Mouse (Mus musculus) heart, postnatal 25 days (tissue): ENCODE measurements around the gene Rgs17. TPM values are rescaled to one million over a fixed set of nuclear protein-coding genes. Genes with fewer than 3 reads are reported as not detected.

ENCODE experiments used
- DNase-seq: peaks from one replicate; pipeline ENCODE4 v3.0.0; 2022; ENCODE audit warnings: low spot score
- intact Hi-C: fragments of 180-260 bp; cut with DNase I; formaldehyde crosslinking; loops from one replicate; pipeline ENCODE4 v1.15.1; 2025
- total RNA-seq, 2 experiments: library from RNA; stranded (reverse); gene quantifications; 2 replicates each; pipeline ENCODE4 v1.2.3; 2021

Gene Rgs17
- total RNA-seq, 2 experiments from 2014 or later, result 0.50 to 0.83 TPM

DNA sequence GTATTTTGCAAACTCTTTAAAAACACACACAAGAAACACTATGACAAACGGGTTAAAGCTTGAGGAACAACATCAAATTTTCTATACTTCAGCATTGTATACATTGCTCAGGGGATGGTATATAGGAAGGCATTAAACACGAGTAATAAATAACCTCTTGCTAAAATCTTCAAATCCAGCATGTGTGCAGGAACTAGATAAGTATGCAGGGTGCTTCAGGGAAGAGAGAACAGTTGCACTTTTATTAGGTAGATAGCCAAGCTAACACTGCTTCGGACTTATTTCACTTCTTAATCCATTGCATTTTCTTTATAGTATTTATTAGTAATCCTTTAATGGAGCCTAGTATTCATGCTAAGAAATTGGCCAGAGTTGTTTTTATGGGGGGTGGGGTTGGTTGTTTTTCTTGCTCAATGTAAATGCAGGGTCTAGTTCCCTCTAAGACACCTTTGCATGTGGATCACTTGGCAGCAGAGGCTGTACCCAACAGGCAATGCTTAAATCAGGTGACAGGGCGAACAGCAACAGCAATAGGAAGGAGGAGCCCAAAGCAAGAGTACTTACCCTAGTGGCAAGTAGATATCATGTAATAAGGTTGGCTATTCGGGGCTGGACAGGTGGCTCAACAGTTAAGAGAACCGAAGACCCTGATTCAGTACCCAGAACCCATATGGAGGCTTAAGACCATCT is 95.7 kb downstream of the Rgs17 start:
- DNase-seq, result no peak
- intact Hi-C loops, result no loop called here

DNA sequence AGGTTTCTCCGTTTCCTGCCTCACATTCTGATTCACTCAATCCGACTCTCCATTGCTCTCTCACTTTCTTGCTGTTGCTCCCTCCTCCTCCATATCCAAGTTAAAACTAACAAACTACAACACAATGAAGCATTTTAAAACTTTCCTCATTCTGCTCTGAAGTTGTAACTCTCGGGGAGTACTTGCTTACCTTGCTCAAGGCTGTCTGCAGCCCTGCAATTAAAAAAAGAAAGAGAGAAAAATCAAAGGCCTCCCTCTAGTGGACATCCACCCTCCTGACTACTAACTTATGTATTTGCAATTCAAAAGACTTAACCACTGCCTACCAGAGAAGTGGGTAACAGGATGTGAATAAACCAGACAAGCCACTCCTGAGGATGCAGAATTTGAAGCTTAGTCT is 97.4 kb downstream of the Rgs17 start:
- intact Hi-C loops, result loop anchor here (1.0 kb wide), 1 partner anchor 23 kb away; no protein-coding TSS in a partner anchor
- no peak for DNase-seq

DNA sequence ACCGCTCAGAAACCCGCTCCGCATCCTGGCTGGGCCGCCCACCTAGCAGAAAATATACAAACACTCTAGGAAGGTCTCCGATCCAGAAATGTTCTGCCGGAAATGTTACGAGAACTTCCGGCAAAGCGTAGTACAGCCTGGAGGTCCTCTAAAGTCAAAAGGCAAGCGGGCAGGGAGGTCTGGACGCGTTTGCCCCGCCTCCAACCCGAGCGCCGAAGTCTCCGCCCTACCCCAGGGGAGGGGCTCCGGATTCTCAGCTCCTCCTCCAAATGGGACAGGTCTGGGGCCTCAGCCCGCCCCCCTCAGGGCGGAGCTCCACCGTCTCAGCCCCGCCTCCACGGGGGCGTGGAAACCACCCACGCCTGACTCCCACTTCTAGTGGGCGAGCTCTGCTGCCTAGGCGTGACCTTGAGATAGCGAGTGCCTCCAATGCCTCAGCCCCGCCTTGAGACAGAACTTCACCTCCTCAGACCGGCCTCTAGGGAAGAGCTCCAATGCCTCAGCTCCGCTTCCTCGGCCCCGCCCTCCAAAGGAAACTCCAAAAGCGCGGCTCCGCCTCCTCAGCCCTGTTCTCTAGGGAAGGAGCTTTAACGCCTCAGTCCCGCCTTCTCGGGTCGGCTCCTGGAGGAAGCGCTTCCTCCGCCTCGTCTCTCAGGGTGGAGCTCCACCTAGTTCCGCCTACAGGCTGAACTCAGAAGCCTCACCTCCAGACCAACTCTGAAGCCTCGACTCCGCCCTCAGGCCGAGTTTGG is 98.3 kb downstream of the Rgs17 start, which contains the start of gene Mtrf1l:
Mtrf1l (minus strand) TSS at position 171 of the 752 bp plus-strand sequence.
- intact Hi-C loops, result loop anchor here (1.0 kb wide), 1 partner anchor 20 kb away; no protein-coding TSS in a partner anchor
- peak; percentile 95 for DNase-seq

DNA sequence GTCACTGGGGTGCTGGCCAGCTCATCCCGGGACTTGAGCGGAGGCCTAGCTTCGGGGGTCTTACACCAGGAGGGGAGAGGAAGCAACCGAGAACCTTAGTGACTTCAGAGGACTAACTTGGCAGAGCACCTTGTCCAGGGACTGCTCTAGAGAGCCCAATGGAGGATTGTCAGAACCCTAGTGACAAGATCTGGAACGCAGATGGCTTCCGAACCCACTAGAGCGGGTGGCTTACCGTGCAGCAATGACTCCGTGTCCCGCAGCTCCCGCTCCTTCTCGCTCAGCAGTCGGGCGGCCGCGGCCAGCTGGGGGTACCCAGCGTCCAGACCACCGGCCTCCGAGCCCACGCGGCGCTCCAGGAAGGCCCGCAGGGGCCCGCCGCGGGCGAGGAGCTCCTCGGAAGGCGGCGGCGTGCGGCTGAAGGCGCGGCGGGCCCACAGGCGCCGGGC is 98.9 kb downstream of the Rgs17 start:
- intact Hi-C loops, result loop anchor here (1.0 kb wide), 1 partner anchor 19 kb away; no protein-coding TSS in a partner anchor
- DNase-seq, result peak; percentile 2

DNA sequence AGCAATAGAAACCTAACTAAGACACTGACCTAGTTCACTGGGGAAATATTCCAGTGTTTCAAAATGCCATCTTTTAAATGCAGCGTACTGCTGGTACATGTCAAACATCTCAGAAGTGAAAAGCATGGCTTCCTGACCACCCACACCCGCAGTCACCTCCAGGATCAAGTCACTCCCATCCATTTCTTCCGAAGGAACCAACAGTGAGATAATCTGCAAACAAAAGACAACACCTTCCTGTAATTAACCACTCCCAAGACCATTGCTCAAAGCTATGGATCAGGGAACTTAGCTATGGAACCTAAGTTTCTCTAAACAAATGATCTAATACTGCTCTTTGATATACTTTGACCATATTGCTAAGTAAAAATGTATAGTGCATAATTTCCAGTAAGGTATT is 103.4 kb downstream of the Rgs17 start:
- intact Hi-C loops, result no loop called here
- DNase-seq, result no peak

DNA sequence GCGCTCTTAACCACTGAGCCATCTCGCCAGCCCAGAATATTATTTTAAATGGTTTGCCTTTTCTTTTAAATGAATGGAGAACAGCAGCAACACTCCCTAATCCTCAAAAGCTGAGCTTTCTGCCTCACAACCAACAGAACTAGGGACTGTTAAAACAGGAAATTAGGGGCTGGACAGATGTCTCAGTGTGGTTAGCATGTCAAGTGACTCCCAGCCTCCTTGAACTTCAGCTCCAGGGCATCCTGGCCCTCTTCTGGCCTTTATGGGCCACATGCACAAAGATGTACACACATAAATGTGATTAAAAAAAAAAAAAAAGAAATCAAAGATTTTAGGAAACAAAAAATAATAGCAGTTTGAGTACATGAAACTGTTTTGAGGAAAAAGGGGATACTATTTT is 106.2 kb downstream of the Rgs17 start:
- no peak for DNase-seq
- intact Hi-C loops, result no loop called here

DNA sequence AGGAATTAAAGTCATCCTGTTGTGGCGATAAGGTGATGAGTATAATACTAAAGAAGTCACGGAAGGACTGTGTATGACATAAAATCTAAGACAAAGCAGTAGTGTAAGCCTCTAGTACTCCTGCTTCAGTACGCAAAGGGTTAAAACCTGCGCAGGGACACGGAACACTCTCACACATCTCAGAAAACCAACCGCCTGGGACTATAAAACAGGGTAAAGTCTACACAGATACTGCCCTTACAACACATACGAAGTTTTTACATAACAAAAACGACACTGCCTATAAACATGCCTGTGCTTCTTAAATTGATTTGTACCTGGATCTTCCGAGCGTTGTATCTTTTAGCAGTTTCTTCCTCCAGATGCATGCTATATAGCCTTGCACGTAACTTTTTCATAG is 108.5 kb downstream of the Rgs17 start:
- DNase-seq, result no peak
- intact Hi-C loops, result no loop called here

DNA sequence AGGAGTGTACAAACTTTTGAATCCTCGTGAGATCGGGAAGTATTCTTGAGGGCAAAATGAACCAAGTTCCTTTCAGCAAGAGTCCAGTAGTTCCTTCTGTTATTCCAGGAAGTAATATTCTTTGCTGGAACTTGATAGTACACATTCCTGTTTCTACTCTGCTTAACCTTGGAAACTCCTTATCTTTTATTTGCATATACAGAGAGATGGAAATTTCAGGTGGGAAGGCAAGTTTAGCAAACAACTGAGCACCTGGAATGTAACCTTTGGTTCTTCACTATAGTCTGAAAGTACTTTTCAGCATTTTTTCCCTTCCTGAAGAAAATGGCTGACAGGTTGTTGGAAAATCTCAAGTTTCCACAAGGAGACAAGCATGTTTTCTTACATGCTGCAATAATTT is 114.5 kb downstream of the Rgs17 start:
- DNase-seq, result no peak
- intact Hi-C loops, result no loop called here

DNA sequence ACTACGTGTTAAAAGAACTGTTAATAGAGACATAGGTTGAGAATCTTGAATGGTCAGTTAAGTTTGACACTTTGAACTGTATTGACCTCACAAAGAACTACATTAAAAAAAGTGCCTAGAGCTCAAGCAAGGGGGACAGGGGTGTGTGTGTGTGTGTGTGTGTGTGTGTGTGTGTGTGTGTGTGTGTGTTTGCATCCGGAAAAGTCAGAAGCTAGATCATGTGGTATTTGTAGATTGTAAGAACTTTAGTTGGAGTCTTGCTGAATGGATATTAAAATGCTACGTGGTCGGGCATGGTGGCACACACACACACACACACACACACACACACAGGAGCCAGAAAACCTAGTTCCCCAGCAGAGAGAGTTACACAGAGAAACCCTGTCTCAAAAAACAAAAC is 115.2 kb downstream of the Rgs17 start:
- DNase-seq, result no peak
- intact Hi-C loops, result no loop called here

DNA sequence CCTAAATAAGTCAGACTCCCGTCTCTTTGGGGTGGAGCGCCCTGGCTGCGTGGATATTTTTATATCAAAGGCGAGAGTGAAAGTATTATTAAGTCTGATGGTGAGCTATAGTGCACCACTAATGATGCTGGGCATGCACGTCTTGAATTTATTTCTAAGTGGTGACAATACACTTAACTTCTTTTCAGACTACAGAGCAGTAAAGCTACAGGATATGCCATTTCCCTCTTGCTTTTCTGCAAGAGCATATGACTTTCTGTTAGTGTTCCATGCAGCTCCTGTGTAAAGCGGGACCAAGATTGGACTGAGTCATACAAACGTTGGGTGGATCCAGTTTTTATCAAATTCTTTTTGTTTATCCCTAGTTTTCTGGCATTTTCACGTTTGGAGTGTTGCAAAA is 115.8 kb downstream of the Rgs17 start:
- no peak for DNase-seq
- intact Hi-C loops, result no loop called here

DNA sequence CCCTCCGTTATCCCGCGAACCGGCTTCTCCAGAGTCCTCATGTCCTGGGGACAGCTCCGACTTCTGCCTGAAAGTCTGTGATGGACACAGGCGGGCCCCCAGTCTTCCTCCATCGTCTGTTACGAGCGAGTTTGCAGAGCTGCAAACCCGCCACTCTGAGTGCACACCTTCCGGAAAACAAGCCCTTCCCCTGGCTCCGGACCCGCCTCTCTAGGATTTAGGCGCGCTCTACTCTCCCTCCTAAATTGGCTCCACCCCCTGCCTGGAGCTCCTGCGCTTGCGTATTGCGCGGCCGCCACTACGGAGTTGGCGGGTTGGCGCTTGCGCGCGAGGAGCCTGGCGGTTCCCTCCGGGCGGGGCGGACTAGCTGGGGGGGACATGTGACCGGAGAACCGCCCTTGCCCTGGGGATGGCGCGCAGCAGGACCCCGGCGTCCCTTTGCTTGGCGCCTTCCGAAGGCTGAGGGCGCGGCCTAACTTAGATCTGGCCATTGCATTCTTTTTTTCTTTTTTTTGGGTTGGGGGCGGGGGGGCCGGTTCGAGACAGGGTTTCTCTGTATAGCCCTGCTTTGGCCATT is 116.4 kb downstream of the Rgs17 start:
- intact Hi-C loops, result no loop called here
- peak; percentile 95 for DNase-seq

DNA sequence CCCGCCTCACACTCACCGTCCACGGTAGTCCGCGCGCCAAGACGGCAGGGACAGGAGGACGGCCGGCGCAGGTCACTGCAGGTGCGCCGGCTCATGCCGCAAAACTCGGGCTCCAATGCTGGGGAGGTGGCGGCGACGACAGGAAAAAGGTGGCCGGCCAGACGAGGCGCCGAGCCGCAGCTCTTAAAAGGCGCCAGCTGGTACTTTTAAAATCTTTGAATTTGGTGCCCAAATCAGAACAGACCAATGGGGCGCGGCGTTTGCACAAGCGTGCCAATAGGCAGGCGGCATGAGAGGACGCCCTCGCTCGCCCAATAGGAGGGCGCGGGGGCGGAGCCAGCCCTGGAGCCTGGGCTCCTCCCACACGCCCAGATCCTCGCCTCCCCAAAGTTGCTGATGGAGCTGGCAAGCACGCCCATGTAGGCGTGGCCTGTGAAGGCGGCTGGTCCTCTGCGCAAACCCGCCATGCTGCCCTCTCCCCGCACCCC is 116.9 kb downstream of the Rgs17 start, which contains the start of gene Fbxo5:
Fbxo5 (minus strand) TSS at position 358 of the 488 bp plus-strand sequence.
- DNase-seq, result peak; percentile 97
- intact Hi-C loops, result no loop called here

DNA sequence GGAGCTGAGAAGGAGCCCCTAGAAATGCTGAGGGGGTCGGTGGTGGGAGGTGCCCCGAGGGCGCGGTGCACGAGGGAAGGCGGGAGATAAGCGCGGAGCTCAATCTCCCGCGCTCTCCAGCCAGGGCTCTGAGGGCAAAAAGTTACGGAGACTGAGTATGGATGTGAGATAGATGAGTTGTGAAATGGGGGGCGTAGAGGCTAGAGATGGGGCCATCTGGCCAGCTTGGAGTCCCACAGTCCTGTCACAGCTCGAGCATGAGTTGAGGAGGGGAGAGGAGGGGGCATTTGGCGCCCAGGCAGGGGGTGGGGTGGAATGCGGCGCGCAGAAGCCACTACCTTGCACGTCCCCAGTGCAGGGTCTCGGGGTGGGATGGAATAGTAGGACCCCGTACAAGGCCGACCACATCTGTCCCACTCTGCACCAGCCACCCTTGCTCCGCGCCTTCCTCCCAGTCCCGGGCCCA is 117.5 kb downstream of the Rgs17 start:
- intact Hi-C loops, result loop anchor here (1.0 to 5.0 kb wide), 2 partner anchors 19 to 38 kb away; partner anchors contain the start of gene Mtrf1l
- DNase-seq, result no peak

DNA sequence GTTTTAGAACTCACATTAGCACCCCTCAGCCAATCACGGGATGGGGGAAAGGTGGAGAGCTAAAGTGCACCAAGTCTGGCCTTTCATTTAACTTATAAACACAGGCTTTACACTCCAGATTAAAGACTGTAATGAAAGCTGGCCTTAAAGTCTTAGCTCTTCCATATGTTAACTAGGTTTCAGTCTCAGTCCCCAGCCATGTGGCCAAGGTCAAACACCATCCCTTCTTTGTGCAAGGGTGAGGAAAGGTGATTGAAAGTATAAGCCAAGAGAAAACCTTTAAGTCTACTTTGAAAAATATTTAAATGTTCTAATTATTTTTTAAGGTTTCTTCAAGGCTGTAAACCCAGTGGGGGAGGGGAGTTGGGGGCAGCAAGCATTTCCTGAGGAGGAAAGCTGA is 118.5 kb downstream of the Rgs17 start:
- DNase-seq, result no peak
- intact Hi-C loops, result loop anchor here (1.0 to 5.0 kb wide), 2 partner anchors 20 to 39 kb away; partner anchors contain the start of gene Mtrf1l

DNA sequence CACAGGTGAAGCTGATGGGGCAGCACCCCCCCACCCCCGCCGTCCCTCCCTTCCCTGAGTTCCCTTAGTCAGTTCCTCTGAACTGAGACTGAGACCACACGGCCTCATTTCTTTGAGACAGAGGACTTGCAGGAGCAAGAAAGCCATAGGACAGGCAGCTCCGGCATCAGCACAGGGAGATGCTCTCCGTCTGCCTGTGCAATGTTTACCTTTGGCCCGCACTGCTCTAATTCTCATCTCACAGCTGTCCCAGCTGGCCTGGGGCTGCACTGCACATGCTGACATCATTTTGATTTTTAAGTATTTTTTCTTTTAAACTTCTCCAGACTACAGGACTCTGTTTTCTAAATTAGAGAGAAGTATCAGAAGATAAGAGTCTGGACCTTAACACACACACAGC is 119.3 kb downstream of the Rgs17 start:
- intact Hi-C loops, result loop anchor here (5.0 kb wide), 1 partner anchor 39 kb away; no protein-coding TSS in a partner anchor
- no peak for DNase-seq

DNA sequence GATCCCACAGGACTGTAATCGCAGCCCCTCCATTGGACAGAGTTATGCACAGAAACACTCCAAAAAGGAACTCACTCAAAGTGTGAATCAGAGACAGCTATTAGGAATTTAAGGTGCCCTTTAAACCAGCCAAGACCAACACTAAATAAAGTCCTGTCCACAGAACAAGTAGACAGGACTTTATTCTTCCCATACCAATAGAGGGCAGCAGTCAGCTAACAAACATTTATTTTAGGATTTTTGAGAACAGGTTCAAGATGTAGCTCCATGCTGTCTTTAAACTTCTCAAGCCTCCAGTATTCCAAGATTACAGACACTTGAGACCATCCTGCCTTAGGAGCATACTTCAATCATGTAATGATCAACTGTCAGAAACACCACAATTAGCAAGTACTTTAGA is 121.7 kb downstream of the Rgs17 start:
- no peak for DNase-seq
- intact Hi-C loops, result loop anchor here (5.0 kb wide), 1 partner anchor 42 kb away; no protein-coding TSS in a partner anchor

DNA sequence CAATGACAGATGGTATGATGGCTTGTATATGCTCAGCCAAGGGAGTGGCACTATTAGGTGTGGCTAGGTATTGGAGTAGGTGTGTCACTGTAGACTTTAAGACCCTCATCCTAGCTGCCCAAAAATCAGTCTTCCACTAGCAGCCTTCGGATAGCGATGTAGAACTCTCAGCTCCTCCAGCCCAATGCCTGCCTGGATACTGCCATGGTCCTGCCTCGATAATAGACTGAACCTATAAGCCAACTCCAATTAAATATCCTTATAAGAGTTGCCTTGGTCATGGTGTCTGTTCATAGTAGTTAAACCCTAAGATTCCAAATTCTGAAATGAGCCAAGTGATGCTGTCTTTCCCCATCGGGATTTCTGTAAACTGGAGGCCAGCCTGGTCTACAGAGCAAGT is 124.1 kb downstream of the Rgs17 start:
- no peak for DNase-seq
- intact Hi-C loops, result no loop called here

DNA sequence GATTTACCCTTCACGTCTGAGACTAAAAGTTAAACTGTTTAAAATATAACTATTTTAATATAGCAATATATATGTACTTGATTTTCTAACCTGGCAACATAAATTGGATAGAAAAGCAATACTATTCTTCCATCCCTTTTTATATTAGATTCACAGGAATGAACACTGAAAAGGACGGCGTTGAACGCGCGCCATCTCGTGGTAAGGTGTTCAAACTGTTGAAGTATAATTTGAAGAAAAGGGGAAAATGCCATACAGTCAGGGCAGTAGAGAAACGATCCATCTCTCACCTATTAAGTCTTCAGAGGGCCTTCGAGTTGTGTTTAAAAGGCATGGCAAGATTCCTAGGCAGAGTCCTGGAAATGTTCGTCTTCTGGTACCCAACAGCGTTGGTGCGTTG is 131.5 kb downstream of the Rgs17 start:
- intact Hi-C loops, result no loop called here
- no peak for DNase-seq

DNA sequence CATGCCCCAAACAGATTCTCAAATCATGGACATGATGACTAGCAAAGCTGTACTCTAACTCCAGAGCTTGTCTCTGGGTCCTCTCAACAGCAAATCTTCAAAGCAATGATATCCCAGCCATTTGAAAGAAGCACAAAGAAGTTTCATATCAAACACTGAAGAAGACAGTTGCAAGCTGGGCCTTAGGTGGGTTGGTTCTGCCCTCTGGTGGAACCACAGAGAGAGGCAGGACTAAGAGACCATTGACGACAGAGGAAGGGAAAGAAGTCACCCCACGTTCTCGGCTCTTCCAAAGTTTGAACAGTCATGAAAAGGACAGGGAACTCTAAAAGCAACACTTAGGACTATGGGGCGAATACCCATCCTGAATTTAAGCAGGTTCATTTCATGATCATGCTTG is 135.3 kb downstream of the Rgs17 start:
- intact Hi-C loops, result loop anchor here (1.0 to 5.0 kb wide), 2 partner anchors 145 to 187 kb away; no protein-coding TSS in a partner anchor
- no peak for DNase-seq
